Mouse (Mus musculus) liver, adult 2 months (tissue): ENCODE measurements at regions not wholly inside any gene's neighbourhood (a gene's known extent, or its start where the extent isn't known, plus 50 kb on each side); places are given as distances from the start of the nearest gene placed in this dataset.

ENCODE experiments used
- CTCF ChIP-seq: fragments of 200-500 bp; IDR thresholded peaks from 2 replicates; pipeline ENCODE4 v1.5.1; 2011; ENCODE audit warnings: low read depth, low read length, control low read depth
- POLR2A ChIP-seq: fragments of 200-500 bp; IDR thresholded peaks from 2 replicates; pipeline ENCODE4 v1.6.1; 2011; ENCODE audit warnings: low read length, control low read depth; ENCODE audit not compliant: insufficient read depth; ENCODE audit errors: extremely low read depth

- no peak for TF ChIP-seq CTCF
- no peak for TF ChIP-seq POLR2A
Measured at GRCm38 (mm10) chr13:113495136-113495535, 123.2 kb downstream of the Snx18 start.
